Mouse (Mus musculus): ENCODE data around the gene Tnpo1. TPM values are rescaled to one million over a fixed set of nuclear protein-coding genes. Genes with fewer than 3 reads are reported as not detected.

Tnpo1 gene
- polyA plus RNA-seq, 1 experiment from 2014 or later = 24.5 TPM

DNA sequence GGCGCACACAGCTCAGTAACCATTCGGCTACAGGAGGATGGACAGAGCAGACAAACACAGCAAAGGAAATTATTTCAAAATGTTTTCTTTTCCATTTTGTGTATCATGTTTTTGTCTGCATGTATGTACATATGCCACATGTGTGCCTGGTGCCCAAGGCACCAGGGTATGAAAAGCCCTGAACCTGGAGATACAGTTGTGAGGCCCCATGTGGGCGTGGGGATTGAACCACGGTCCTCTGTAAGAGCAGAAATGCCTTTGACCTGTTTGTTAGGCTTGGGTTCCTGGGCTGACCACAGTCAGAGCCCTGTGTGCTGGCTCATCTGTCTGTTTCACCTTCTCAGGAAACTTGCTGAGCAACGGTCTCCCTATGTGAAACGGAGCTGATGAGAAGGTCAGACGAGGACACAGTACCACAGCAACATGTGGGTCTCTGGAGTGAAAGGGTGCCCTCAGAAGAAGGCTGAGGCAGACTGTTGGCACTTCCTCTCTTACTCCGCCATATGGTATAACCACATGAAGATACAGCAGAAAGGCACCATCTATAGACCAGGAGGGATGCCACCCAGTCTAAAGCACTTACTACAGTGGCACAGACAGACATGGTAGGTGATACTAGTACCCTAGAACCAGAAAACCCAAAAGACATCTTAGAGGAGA is 23.7 kb downstream of the Tnpo1 start:
- TF ChIP-seq CTCF (IDR thresholded peaks at IDR 0.05; ENCODE audit: low read depth) = no peak
- H3K4me2 ChIP-seq (replicated peaks; ENCODE audit: low read depth) = no peak overlapping the region
- no peak for ATAC-seq
- H3K36me3 ChIP-seq (ENCODE audit: control insufficient read depth, insufficient read depth) = peaks cover 8% of the 10 kb centered on the region; the same call in 1 of the 2 replicates
- H3K9ac ChIP-seq (ENCODE audit: low read depth, low read length) = no peak overlapping the region
- no peak overlapping the region for H3K27ac ChIP-seq (ENCODE audit: low read depth, low read length)
- no peaks in the 10 kb centered on the region for H3K9me3 ChIP-seq (ENCODE audit: control insufficient read depth)
- no peak overlapping the region for H3K4me3 ChIP-seq (ENCODE audit: low read depth, low read length)
- peaks cover 6% of the 10 kb centered on the region; the same call in 1 of the 2 replicates for H3K4me1 ChIP-seq (replicated peaks; ENCODE audit: control insufficient read depth, insufficient read depth, low read length)
- no peaks in the 10 kb centered on the region for H3K27me3 ChIP-seq (replicated peaks; ENCODE audit: control insufficient read depth, insufficient read depth, low read length)
- 79% methylated on average over 8 of the region's 8 CpGs for WGBS

DNA sequence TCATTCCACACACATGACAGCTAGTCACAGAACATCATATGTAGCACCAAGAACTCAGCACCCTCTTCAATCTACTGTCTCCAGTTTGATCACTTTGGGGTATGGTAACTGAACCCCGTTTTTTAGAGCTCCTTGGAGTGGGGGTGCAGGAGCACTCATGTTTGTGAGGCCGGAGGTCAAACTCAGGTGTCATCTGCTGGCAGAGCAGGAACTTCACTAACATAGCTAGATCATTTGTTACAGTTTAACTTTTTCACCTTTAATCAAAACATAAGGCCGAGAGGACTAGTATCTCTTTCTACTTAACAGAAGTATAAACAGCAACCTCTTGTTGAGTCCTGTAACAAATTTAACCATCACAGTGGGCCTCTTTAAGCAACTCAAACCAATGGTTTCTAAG is 26.6 kb downstream of the Tnpo1 start:
- H3K4me3 ChIP-seq (ENCODE audit: low read depth, low read length) = no peak overlapping the region
- H3K4me2 ChIP-seq (replicated peaks; ENCODE audit: low read depth) = no peak overlapping the region
- H3K27me3 ChIP-seq (replicated peaks; ENCODE audit: control insufficient read depth, insufficient read depth, low read length) = no peaks in the 10 kb centered on the region
- no peak for ATAC-seq
- WGBS = 57% methylated on average over 3 of the region's 3 CpGs
- no peak overlapping the region for H3K9ac ChIP-seq (ENCODE audit: low read depth, low read length)
- H3K4me1 ChIP-seq (replicated peaks; ENCODE audit: control insufficient read depth, insufficient read depth, low read length) = peaks cover 6% of the 10 kb centered on the region
- no peak for TF ChIP-seq CTCF (IDR thresholded peaks at IDR 0.05; ENCODE audit: low read depth)
- H3K9me3 ChIP-seq (ENCODE audit: control insufficient read depth) = no peaks in the 10 kb centered on the region
- H3K36me3 ChIP-seq (ENCODE audit: control insufficient read depth, insufficient read depth) = peaks cover 8% of the 10 kb centered on the region; the same call in 1 of the 2 replicates
- no peak overlapping the region for H3K27ac ChIP-seq (ENCODE audit: low read depth, low read length)

DNA sequence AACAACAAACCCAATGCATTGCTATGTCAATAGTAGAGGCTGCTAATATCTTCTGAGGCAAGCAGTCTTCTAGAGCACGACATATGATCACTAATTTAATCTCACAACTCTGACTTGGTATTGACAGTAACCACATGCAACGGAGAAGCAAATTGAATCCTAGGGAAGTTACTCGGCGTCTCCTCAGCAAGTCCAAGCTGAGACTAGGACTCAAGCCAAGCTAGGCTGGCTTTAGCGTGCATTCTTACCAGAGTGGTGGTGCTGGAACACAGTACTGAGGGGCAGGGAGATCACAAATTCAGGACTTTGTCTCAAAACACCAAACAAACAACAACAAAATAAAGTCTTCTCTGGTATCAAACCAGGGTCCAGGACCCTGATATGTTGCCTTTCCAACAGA is 28.6 kb downstream of the Tnpo1 start:
- Histone ChIP-seq H3K9ac (ENCODE audit: low read depth, low read length) (no peak overlapping the region), H3K4me2 (replicated peaks; ENCODE audit: low read depth) (no peak overlapping the region), H3K27ac (ENCODE audit: low read depth, low read length) (no peak overlapping the region), H3K27me3 (replicated peaks; ENCODE audit: control insufficient read depth, insufficient read depth, low read length) (no peaks in the 10 kb centered on the region), H3K4me1 (replicated peaks; ENCODE audit: control insufficient read depth, insufficient read depth, low read length) (peaks cover 6% of the 10 kb centered on the region), H3K4me3 (ENCODE audit: low read depth, low read length) (no peak overlapping the region), H3K9me3 (ENCODE audit: control insufficient read depth) (no peaks in the 10 kb centered on the region), H3K36me3 (ENCODE audit: control insufficient read depth, insufficient read depth) (peaks cover 5% of the 10 kb centered on the region; the same call in 1 of the 2 replicates)
- no peak for TF ChIP-seq CTCF (IDR thresholded peaks at IDR 0.05; ENCODE audit: low read depth)
- no peak for ATAC-seq
- WGBS = 71% methylated on average over 5 of the region's 5 CpGs

DNA sequence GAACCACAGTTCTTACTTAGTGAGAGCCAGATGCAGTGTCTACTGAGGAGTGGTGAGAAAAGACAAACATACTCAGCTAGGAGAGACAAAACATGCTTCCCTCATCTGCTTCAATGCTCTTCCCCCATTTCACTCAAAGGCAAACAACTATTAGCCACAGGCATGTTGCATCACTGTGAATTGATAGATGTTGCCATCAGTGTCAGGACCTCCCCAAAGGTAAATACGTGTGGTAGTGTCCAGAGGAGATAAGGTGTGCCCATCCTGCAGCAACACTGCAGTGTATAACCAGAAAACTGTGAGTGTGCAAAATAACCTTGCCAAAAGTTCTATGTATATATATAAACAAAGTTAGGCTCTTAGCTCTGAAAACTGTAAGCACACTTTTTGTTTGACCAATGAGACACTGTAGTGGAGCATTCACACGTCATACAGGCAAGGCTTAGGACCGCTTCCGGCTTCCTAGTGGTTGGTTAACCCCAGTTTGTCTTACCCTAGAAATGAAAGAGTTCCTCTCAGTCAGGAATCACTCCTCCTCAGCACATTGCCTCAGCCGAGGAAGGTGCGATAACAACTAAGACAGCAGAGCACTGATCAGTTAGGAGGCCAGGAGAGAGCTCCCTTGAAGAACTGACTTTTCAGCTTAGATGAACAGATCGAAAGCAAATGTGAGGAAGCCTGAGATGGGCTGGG is 29.6 kb downstream of the Tnpo1 start:
- no peak overlapping the region for H3K9ac ChIP-seq (ENCODE audit: low read depth, low read length)
- H3K36me3 ChIP-seq (ENCODE audit: control insufficient read depth, insufficient read depth) = no peaks in the 10 kb centered on the region
- H3K4me2 ChIP-seq (replicated peaks; ENCODE audit: low read depth) = no peak overlapping the region; the same call in 1 of the 2 replicates
- H3K27ac ChIP-seq (ENCODE audit: low read depth, low read length) = peak overlapping the region; percentile 21; the same call in 1 of the 2 replicates
- H3K9me3 ChIP-seq (ENCODE audit: control insufficient read depth) = no peaks in the 10 kb centered on the region
- peak; percentile 49; the same call in 1 of the 2 replicates for ATAC-seq
- no peak for TF ChIP-seq CTCF (IDR thresholded peaks at IDR 0.05; ENCODE audit: low read depth)
- no peaks in the 10 kb centered on the region for H3K27me3 ChIP-seq (replicated peaks; ENCODE audit: control insufficient read depth, insufficient read depth, low read length)
- H3K4me3 ChIP-seq (ENCODE audit: low read depth, low read length) = no peak overlapping the region
- 42% methylated on average over 7 of the region's 7 CpGs for WGBS
- H3K4me1 ChIP-seq (replicated peaks; ENCODE audit: control insufficient read depth, insufficient read depth, low read length) = peaks cover 6% of the 10 kb centered on the region

DNA sequence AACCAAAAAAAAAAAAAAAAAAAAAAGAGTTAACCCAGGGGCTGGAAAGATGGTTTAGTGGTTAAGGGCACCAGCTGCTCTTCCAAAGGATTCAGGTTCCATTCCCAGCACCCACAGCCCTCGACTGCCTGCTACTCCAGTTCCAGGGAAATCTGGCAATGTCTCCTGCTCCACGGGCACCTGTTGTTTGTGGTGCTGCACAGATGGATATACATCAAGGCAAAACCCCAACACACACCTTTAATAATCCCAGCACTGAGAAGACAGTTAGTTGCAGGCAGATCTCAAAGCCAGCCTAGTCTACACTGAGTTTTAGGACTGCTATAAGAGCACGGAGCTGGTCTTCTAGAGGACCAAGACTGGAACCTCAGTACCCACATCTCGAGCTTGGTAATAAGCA is 30.2 kb downstream of the Tnpo1 start:
- H3K27ac ChIP-seq (ENCODE audit: low read depth, low read length) = no peak overlapping the region
- no peak for TF ChIP-seq CTCF (IDR thresholded peaks at IDR 0.05; ENCODE audit: low read depth)

DNA sequence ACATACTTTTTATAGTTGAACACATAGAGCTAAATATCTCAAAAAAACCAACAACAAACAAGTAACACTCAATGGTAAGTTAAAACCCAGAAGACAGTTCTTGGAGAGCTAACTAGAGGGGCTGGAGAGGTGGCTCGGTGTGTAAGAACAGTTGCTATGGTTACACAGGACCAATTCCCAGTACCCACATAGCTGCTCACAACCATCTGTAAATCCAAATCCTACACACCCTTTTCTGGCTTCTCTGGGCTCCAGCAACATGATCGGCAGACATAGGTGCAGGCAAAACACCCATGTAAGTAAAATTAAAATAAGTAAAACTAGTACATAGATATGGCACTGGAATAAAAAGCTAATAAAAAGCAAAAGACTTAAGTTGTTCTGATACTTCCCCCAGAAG is 31.3 kb downstream of the Tnpo1 start:
- H3K4me2 ChIP-seq (replicated peaks; ENCODE audit: low read depth) = no peak overlapping the region
- H3K4me1 ChIP-seq (replicated peaks; ENCODE audit: control insufficient read depth, insufficient read depth, low read length) = peaks cover under 1% of the 10 kb centered on the region
- 63% methylated on average over 2 of the region's 2 CpGs for WGBS
- H3K36me3 ChIP-seq (ENCODE audit: control insufficient read depth, insufficient read depth) = no peaks in the 10 kb centered on the region
- no peak overlapping the region for H3K4me3 ChIP-seq (ENCODE audit: low read depth, low read length)
- no peak overlapping the region for H3K27ac ChIP-seq (ENCODE audit: low read depth, low read length)
- H3K9me3 ChIP-seq (ENCODE audit: control insufficient read depth) = no peaks in the 10 kb centered on the region
- no peaks in the 10 kb centered on the region for H3K27me3 ChIP-seq (replicated peaks; ENCODE audit: control insufficient read depth, insufficient read depth, low read length)
- no peak overlapping the region for H3K9ac ChIP-seq (ENCODE audit: low read depth, low read length)
- ATAC-seq = no peak
- TF ChIP-seq CTCF (IDR thresholded peaks at IDR 0.05; ENCODE audit: low read depth) = no peak

More for the DNA sequence above, 30.2 kb downstream of the Tnpo1 start:
- no peaks in the 10 kb centered on the region for H3K27me3 ChIP-seq (replicated peaks; ENCODE audit: control insufficient read depth, insufficient read depth, low read length)
- peaks cover 6% of the 10 kb centered on the region for H3K4me1 ChIP-seq (replicated peaks; ENCODE audit: control insufficient read depth, insufficient read depth, low read length)
- no peak for ATAC-seq
- no peaks in the 10 kb centered on the region for H3K9me3 ChIP-seq (ENCODE audit: control insufficient read depth)
- H3K4me3 ChIP-seq (ENCODE audit: low read depth, low read length) = no peak overlapping the region
- H3K36me3 ChIP-seq (ENCODE audit: control insufficient read depth, insufficient read depth) = no peaks in the 10 kb centered on the region
- no peak overlapping the region; the same call in 1 of the 2 replicates for H3K4me2 ChIP-seq (replicated peaks; ENCODE audit: low read depth)
- WGBS = 82% methylated on average over 4 of the region's 4 CpGs
- no peak overlapping the region for H3K9ac ChIP-seq (ENCODE audit: low read depth, low read length)
